Mouse (Mus musculus) cortical plate, adult 2 months (tissue): ENCODE results near the gene Ep400.

Experiments
- CTCF ChIP-seq: fragments of 200-500 bp; IDR thresholded peaks from 2 replicates; pipeline ENCODE4 v1.5.1; 2011; ENCODE audit warnings: mild to moderate bottlenecking, control low read depth, low read length; ENCODE audit not compliant: insufficient read depth; ENCODE audit errors: extremely low read depth
- POLR2A ChIP-seq: fragments of 200-500 bp; IDR thresholded peaks from 2 replicates; pipeline ENCODE4 v1.6.1; 2011; ENCODE audit warnings: mild to moderate bottlenecking, low read length, control low read depth; ENCODE audit not compliant: insufficient read depth; ENCODE audit errors: extremely low read depth

DNA sequence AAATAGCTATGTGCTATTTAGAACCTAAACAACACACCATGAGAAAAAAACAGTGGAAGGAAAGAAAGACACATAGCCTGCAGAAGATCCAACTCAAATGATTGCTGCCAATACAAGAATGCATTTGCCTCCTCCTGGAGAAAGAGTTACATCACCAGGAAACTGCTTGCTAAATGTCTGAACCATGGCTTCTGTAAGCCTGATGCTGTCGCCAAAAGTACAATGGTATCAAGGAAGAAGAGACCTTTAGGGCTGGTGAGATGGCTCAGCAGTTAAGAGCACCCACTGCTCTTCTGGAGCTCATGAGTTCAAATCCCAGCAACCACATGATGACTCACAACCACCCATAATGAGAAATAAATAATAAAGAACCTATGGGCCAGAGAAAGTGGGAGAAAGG, 25.5 kb downstream of the Ep400 start:
- TF ChIP-seq CTCF (no peak), POLR2A (no peak)
